Mouse (Mus musculus) heart, embryonic 14.5 days (tissue): ENCODE results near the gene Cpt2. TPM values are rescaled to one million over a fixed set of nuclear protein-coding genes. Genes with fewer than 3 reads are reported as not detected.

ENCODE experiments used
- ATAC-seq: fragments of 200-750 bp; cut with Nextera tagmentation; 2 replicates; pipeline ENCODE4 v1.8.0; 2017; ENCODE audit warnings: low read depth, moderate TSS enrichment; ENCODE audit not compliant: insufficient number of reproducible peaks, insufficient read depth, low FRiP score
- H3K27ac ChIP-seq, 2 experiments: fragments of 200-500 bp in 1 of 2; fragments of 300-500 bp in 1 of 2; sonication (generic) in 1 of 2; replicated peaks in 1 of 2; 2 replicates each; pipeline ENCODE4 v1.5.1; 2012 to 2014; ENCODE audit warnings: low read depth in 2 of 2, low read length in 2 of 2, control low read depth in 1 of 2, mild to moderate bottlenecking in 1 of 2, mixed read lengths in 1 of 2; ENCODE audit not compliant: control insufficient read depth in 1 of 2, insufficient read depth in 1 of 2
- H3K27me3 ChIP-seq: fragments of 300-500 bp; sonication (generic); 2 replicates; pipeline ENCODE4 v1.6.1; 2014; ENCODE audit warnings: mild to moderate bottlenecking, low read length, control low read depth; ENCODE audit not compliant: control insufficient read depth, insufficient read depth
- H3K36me3 ChIP-seq: fragments of 300-500 bp; sonication (generic); 2 replicates; pipeline ENCODE4 v1.6.1; 2014; ENCODE audit warnings: mild to moderate bottlenecking, control low read depth, low read length, mixed read lengths; ENCODE audit not compliant: control insufficient read depth, insufficient read depth
- H3K4me1 ChIP-seq, 2 experiments: fragments of 200-500 bp in 1 of 2; fragments of 300-500 bp in 1 of 2; sonication (generic) in 1 of 2; 2 replicates each; pipeline ENCODE4 v1.6.1; 2012 to 2014; ENCODE audit warnings: low read length in 2 of 2, control low read depth in 1 of 2, mixed read lengths in 1 of 2; ENCODE audit not compliant: control insufficient read depth in 2 of 2, insufficient read depth in 2 of 2
- H3K4me2 ChIP-seq: fragments of 300-500 bp; sonication (generic); 2 replicates; pipeline ENCODE4 v1.6.1; 2014; ENCODE audit warnings: mild to moderate bottlenecking, low read length
- H3K4me3 ChIP-seq, 2 experiments: fragments of 200-500 bp in 1 of 2; fragments of 300-500 bp in 1 of 2; sonication (generic) in 1 of 2; 2 replicates each; pipeline ENCODE4 v1.5.1; 2012 to 2014; ENCODE audit warnings: low read length in 2 of 2, mild to moderate bottlenecking in 2 of 2, control low read depth in 1 of 2, low read depth in 1 of 2, moderate library complexity in 1 of 2; ENCODE audit not compliant: control insufficient read depth in 1 of 2, insufficient read depth in 1 of 2
- H3K9ac ChIP-seq: fragments of 300-500 bp; sonication (generic); 2 replicates; pipeline ENCODE4 v1.6.1; 2014; ENCODE audit warnings: mild to moderate bottlenecking, low read length
- H3K9me3 ChIP-seq: fragments of 300-500 bp; sonication (generic); 2 replicates; pipeline ENCODE4 v1.6.1; 2016; ENCODE audit warnings: low read length, control low read depth; ENCODE audit not compliant: control insufficient read depth
- WGBS: fragments of 180-500 bp; shearing (Covaris S2); extraction: QIAGEN DNeasy Blood & Tissue Kit; methylation state at CpG from one replicate; pipeline ENCODE4 v1.1.7; 2014; 5-methylcytosine and 5-hydroxymethylcytosine counted together
- polyA plus RNA-seq: library from polyadenylated mRNA; unstranded; fragments of >200 nt; fragmentation: Nextera tagmentation; extraction: Ambion mirVana; gene quantifications from 2 replicates; pipeline ENCODE4 v1.2.1, GENCODE M21; 2014

The Cpt2 gene
- polyA plus RNA-seq, 1 experiment from 2014 or later: 75.6 TPM

DNA sequence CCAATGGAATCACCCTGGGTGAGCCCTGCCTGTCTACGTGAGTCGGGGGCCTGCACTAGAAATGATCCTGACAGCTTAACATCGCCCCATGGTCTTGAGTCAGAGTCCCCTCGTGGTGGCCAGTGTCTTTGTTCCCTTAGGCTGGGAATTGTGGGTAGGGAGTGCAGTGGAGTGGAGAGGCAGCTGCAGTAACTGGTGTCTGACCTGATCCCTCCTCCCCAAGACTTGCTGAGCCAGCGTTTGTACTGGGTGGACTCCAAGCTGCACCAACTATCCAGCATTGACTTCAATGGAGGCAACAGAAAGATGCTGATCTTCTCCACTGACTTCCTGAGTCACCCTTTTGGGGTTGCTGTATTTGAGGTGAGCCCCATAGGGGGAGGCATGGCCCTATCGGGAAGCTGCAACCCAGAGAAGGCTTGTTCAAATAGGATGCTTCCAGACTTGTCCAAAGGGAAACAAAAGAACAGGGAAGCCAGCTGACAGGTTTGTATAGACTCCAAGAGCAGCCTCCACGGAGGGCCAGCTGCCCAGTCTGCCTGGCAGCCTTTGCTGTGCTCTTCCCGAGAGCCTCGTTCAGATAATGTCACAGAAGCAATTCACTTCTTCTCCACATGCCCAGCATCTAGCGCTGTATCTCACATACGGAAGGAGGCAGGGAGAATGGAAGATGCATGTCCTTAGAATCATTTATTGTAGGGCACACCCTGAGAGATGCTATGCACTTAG is 66.3 kb downstream of the Cpt2 start:
- WGBS: 64% methylated on average over 11 of the region's 11 CpGs
- no peaks in the 10 kb centered on the region for H3K27me3 ChIP-seq
- no peaks in the 10 kb centered on the region for H3K4me1 ChIP-seq
- H3K9me3 ChIP-seq: no peaks in the 10 kb centered on the region
- H3K4me3 ChIP-seq: no peak overlapping the region
- no peak overlapping the region for H3K27ac ChIP-seq
- H3K36me3 ChIP-seq: no peaks in the 10 kb centered on the region
- H3K4me2 ChIP-seq: no peak overlapping the region
- ATAC-seq: no peak
- H3K9ac ChIP-seq: no peak overlapping the region

Other genes starting within 250 kb of the Cpt2 start
- not detected in 2 replicates for gene Dmrtb1, start 239.4 kb downstream of the Cpt2 start, polyA plus RNA-seq
- gene Lrp8, start 121.3 kb downstream of the Cpt2 start, polyA plus RNA-seq: 0.26 and 0.76 TPM in 2 replicates
- gene Magoh, start 43.9 kb downstream of the Cpt2 start, polyA plus RNA-seq: 85.5 and 94.5 TPM in 2 replicates
- gene 0610037L13Rik, start 33.8 kb downstream of the Cpt2 start, polyA plus RNA-seq: 110 and 111 TPM in 2 replicates
- gene Slc1a7, start 44.7 kb upstream of the Cpt2 start, polyA plus RNA-seq: not detected in 2 replicates
- 0.42 and 0.80 TPM in 2 replicates for gene Podn, start 172.8 kb upstream of the Cpt2 start, polyA plus RNA-seq
- 196 and 207 TPM in 2 replicates for gene Scp2, start 221.4 kb upstream of the Cpt2 start, polyA plus RNA-seq
- gene Echdc2, start 241.8 kb upstream of the Cpt2 start, polyA plus RNA-seq: 23.6 and 23.9 TPM in 2 replicates